Mouse (Mus musculus) testis, adult 2 months (tissue): Measurements from ENCODE around the gene Anapc5.

ENCODE experiments used
- CTCF ChIP-seq: fragments of 200-500 bp; IDR thresholded peaks from 2 replicates; pipeline ENCODE4 v1.5.1; 2012; ENCODE audit warnings: low read depth, mild to moderate bottlenecking, inconsistent platforms, low read length, moderate library complexity; ENCODE audit not compliant: control insufficient read depth, insufficient read depth, insufficient replicate concordance
- POLR2A ChIP-seq: fragments of 200-500 bp; IDR thresholded peaks from 2 replicates; pipeline ENCODE4 v1.6.1; 2012; ENCODE audit warnings: low read depth, mild to moderate bottlenecking, inconsistent platforms, low read length, moderate library complexity; ENCODE audit not compliant: control insufficient read depth

- TF ChIP-seq CTCF (peak; percentile 44; the same call in 1 of the 2 replicates), POLR2A (no peak)
These were observed 40.2 kb downstream of the Anapc5 start for GRCm38 (mm10) chr5:122780791-122781432.
